ENCODE assay signal across 18 mouse cellular contexts in the genomic region with DNA sequence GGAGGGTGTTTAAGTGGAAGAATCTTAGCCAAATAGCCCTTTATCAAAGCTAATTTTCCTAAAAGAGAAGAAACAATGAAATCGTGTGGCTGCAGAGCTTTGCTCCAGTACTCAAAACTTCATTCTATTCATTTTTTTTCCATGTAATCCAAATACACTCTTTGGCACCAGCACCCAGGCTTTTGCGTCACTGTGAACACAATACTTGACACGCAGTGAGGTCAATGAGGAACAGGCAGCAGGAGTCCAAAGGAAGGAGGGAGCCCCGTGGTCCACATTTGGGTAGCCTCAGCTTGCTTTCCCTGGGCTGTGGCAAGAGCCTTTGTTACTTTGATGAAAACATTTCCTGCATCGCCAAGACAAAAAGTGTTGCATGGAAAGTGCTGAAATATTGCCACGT.
DNase-seq lines count a peak whose midpoint lies in the region; ATAC-seq and TF ChIP-seq lines count a peak whose summit lies in the region.
"Had no signal": no experiment of that assay in that cellular context is flagged by ENCODE, and none has a peak within 500 bp of the region (broad histone marks: within the 10 kb centered on the region; RNA-seq: fewer than 3 reads in every experiment).

No protein-coding gene starts in this region.

- no peak overlapping the region for H3K27ac ChIP-seq in liver, adult 2 months (replicated peaks; ENCODE audit: insufficient read depth, low read depth, low read length)
- no peak overlapping the region for H3K27ac ChIP-seq in liver, embryonic 11.5 days (ENCODE audit: low read depth, low read length)
- H3K27ac ChIP-seq: embryonic facial prominence, embryonic 12.5 days; forebrain, embryonic 12.5 days; heart, embryonic 15.5 days; hindbrain, embryonic 15.5 days had no signal

- no peak for TF ChIP-seq POLR2A in liver, adult 2 months (IDR thresholded peaks at IDR 0.05; ENCODE audit: extremely low read depth, insufficient read depth, low read length)
- no peak for TF ChIP-seq POLR2A in brain, embryonic 14.5 days (IDR thresholded peaks at IDR 0.05; ENCODE audit: borderline replicate concordance, extremely low read depth, insufficient read depth, insufficient read length, poor library complexity, severe bottlenecking)

- H3K4me3 ChIP-seq in liver, adult 2 months (ENCODE audit: insufficient read depth, low read depth, low read length), result no peak overlapping the region
- no peak overlapping the region for H3K4me3 ChIP-seq in liver, embryonic 11.5 days (ENCODE audit: low read depth, low read length)
- H3K4me3 ChIP-seq: embryonic facial prominence, embryonic 12.5 days; forebrain, embryonic 12.5 days; heart, embryonic 15.5 days; hindbrain, embryonic 15.5 days had no signal

- H3K4me2 ChIP-seq in liver, embryonic 11.5 days, result no peak overlapping the region
- H3K4me2 ChIP-seq: embryonic facial prominence, embryonic 12.5 days; forebrain, embryonic 12.5 days; heart, embryonic 11.5 days; heart, embryonic 15.5 days; hindbrain, embryonic 15.5 days had no signal

- no peak for TF ChIP-seq CTCF in liver, adult 2 months (IDR thresholded peaks at IDR 0.05; ENCODE audit: low read depth, low read length)
- no peak for TF ChIP-seq CTCF in brain, embryonic 14.5 days (IDR thresholded peaks at IDR 0.05; ENCODE audit: borderline replicate concordance, extremely low read depth, insufficient read depth, insufficient read length)

- no peaks in the 10 kb centered on the region for H3K9me3 ChIP-seq in liver, embryonic 11.5 days (ENCODE audit: control insufficient read depth, low read length)
- H3K9me3 ChIP-seq: embryonic facial prominence, embryonic 12.5 days; forebrain, embryonic 12.5 days; heart, embryonic 15.5 days; hindbrain, embryonic 15.5 days had no signal

- H3K36me3 ChIP-seq in liver, adult 2 months (ENCODE audit: control insufficient read depth, insufficient read depth, low read length), result no peaks in the 10 kb centered on the region
- no peaks in the 10 kb centered on the region for H3K36me3 ChIP-seq in liver, embryonic 11.5 days (ENCODE audit: control insufficient read depth, insufficient read depth, low read length)
- H3K36me3 ChIP-seq: embryonic facial prominence, embryonic 12.5 days; forebrain, embryonic 12.5 days; heart, embryonic 15.5 days; hindbrain, embryonic 15.5 days had no signal

- H3K79me2 ChIP-seq in liver, adult 2 months (ENCODE audit: control insufficient read depth, insufficient read depth, low read length), result no peaks in the 10 kb centered on the region

- H3K27me3 ChIP-seq in liver, adult 2 months (ENCODE audit: control insufficient read depth, insufficient read depth, low read length), result no peaks in the 10 kb centered on the region
- peaks cover 32% of the 10 kb centered on the region for H3K27me3 ChIP-seq in liver, embryonic 11.5 days (replicated peaks; ENCODE audit: control insufficient read depth, insufficient read depth, low read length)
- H3K27me3 ChIP-seq: CH12.LX; hindbrain, embryonic 15.5 days had no signal

- WGBS in liver, adult 2 months, result 35% methylated on average over 6 of the region's 6 CpGs
- 64% methylated on average over 6 of the region's 6 CpGs for WGBS in liver, embryonic 11.5 days

- DNase-seq in liver, adult 2 months (ENCODE audit: extremely low read depth, low read depth, low spot score), result peak; percentile 79
- no peak for DNase-seq in liver, embryonic 11.5 days (ENCODE audit: low spot score)
- peak; percentile 26 for DNase-seq in brain, embryonic 14.5 days (ENCODE audit: low read depth)
- peak; percentile 28 for DNase-seq in lung, postnatal 25 days (ENCODE audit: low spot score)
- DNase-seq in left cerebral cortex, adult 9 months (ENCODE audit: low spot score in 2 of 2), result no peak
- no peak for DNase-seq in spleen, postnatal 14 days (ENCODE audit: low spot score in 2 of 2)
- DNase-seq: cerebellum, adult 11 months; cerebellum, adult 8-10 months; cerebellum, postnatal 25 days; forebrain, postnatal 0 days; gastrocnemius, postnatal 36 days; heart, adult 11 months had no signal

- ATAC-seq in liver, embryonic 11.5 days (replicated peaks; ENCODE audit: low FRiP score), result no peak
- ATAC-seq: forebrain, postnatal 0 days had no signal

- peaks cover 4% of the 10 kb centered on the region; the same call in 1 of the 2 replicates for H3K4me1 ChIP-seq in liver, adult 2 months (ENCODE audit: control insufficient read depth, insufficient read depth, low read length)
- no peaks in the 10 kb centered on the region; the same call in 1 of the 2 replicates for H3K4me1 ChIP-seq in liver, embryonic 11.5 days (replicated peaks; ENCODE audit: control insufficient read depth, insufficient read depth, low read length)
- H3K4me1 ChIP-seq: embryonic facial prominence, embryonic 12.5 days had no signal

- H3K9ac ChIP-seq in liver, adult 2 months (ENCODE audit: low read depth, low read length), result no peak overlapping the region
- H3K9ac ChIP-seq in liver, embryonic 11.5 days (ENCODE audit: low read depth, low read length), result no peak overlapping the region
- H3K9ac ChIP-seq: embryonic facial prominence, embryonic 12.5 days; forebrain, embryonic 12.5 days; forebrain, postnatal 0 days; heart, embryonic 15.5 days; hindbrain, embryonic 15.5 days had no signal

Comparison
In these comparisons a context has a peak if more than half of its experiments do, and no peak if none do; other contexts are left out.
1. DNase-seq: peak in liver, adult 2 months (single experiment), brain, embryonic 14.5 days (single experiment) and lung, postnatal 25 days (single experiment); none in liver, embryonic 11.5 days (single experiment), left cerebral cortex, adult 9 months (0 of 2) and spleen, postnatal 14 days (0 of 2).